Mouse (Mus musculus): ENCODE measurements around the gene Fgfr2.

DNA sequence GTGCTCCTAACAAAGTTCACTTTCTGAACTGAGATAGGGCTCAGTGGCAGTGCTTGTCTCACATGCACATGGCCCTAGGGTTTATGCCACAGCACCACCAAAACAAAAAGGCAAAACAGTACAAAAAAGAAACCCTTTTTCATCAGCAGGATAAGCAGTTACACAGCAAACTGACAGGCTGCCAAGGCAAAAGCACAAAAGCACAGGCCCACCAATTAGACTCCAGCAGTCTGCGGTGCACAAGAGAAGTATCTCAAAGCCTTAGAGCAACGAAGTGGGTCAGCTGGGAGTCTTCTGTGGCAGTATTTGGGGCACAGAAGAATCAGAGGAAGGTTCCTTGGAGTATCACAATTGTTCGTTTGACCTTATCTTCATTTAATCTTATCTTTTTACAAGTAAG lies 302.5 kb downstream of the Fgfr2 start:
- TF ChIP-seq EP300 (IDR thresholded peaks at IDR 0.05) (no peak), CTCF (IDR thresholded peaks at IDR 0.05) (no peak)
